Mouse (Mus musculus) layer of hippocampus, postnatal 25 days (tissue): ENCODE measurements at regions not wholly inside any gene's neighbourhood (a gene's known extent, or its start where the extent isn't known, plus 50 kb on each side); places are given as distances from the start of the nearest gene placed in this dataset.

Source experiments
- DNase-seq, 2 experiments: peaks; one replicate each; pipeline ENCODE4 v3.0.0; 2022; ENCODE audit warnings: mixed read lengths in 2 of 2, low spot score in 1 of 2; ENCODE audit errors: extremely low spot score in 1 of 2

GRCm38 (mm10) chr13:81852309-81852978 is 69.6 kb downstream of the Cetn3 start:
- no peak for DNase-seq

GRCm38 (mm10) chr13:81856072-81856471 is 73.2 kb downstream of the Cetn3 start:
- DNase-seq = peak in 1 of 2 experiments; percentile 9

- no peak for DNase-seq
Measured at GRCm38 (mm10) chr13:81860683-81861082, 77.8 kb downstream of the Cetn3 start.

GRCm38 (mm10) chr13:81861886-81862600 is 79.2 kb downstream of the Cetn3 start:
- no peak for DNase-seq

DNA sequence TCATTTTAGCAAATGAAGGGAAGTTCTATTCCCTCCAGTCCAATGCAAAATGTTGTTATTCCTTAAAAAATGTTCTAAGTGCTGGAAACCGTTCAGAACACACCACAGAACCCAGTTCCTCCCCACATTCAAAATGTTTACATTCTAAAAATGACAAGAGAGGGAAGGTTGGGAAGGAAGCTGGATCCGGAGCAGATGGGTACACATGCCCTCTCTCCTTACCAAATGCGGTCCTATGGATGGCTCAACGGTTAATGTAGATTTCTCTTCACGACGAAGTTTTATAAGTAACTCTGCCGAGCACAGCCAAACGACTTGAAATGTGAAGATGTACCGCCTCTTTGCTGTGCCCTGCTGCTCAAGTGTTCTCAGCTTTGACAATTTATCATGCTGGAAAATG is 88.3 kb downstream of the Cetn3 start:
- DNase-seq = no peak

DNA sequence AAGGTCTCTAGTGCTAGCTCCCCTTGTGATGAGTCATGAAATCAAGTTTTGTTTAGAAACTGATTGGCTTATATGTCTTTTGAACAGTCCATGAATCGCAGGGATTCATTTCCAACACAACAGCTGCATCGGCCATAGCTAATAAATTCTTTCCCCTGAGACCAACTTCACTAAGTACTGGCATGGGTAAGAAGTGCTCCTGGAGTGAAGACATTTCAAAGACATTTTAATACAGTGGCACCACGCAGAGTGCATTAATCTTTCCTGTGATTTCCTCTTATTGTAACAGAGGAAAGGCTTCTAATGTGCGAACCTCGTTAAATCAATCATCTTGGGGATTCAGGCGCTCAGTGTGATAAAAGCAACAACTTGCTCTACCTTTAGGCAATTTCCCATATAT is 103.0 kb downstream of the Cetn3 start:
- no peak for DNase-seq

DNA sequence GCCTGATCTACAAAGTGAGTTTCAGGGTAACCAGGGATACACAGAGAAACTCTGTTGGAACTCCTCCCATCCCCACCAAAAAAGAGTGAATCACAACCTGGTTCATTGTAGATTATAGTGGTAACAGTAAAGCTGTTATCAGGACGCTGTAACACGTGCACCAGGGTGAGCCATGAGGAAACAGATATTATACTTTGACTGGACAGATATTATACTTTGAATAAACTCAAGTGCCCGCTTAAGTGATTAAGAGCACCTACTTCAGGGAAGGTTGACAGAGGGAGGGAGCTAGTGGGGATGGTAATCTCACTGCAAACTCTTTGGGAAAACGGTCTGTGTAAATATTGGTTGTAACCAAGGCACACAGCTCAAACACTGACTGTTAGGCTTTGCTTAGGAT is 147.4 kb downstream of the Cetn3 start:
- no peak for DNase-seq

DNA sequence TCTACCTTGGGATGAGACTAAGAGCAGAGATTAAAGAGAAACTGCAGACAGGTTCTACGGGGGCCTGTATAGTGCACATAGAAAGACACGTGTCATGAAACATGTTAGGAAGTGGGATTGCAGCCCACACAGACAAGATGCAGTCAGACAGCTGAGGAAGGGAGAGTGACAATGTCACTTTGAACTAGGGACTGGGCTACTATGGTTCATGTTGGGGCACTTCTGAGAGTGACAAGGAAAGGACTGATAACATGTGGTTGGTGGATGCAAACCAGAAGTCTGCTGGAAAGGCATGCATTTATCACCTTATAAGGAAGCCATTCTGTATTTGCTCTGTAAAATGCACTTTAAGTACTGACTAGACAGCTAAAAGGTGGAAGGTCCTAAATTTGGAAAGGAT is 148.3 kb downstream of the Cetn3 start:
- DNase-seq = no peak

- DNase-seq = no peak
Measured at GRCm38 (mm10) chr13:81937061-81937460, 154.2 kb downstream of the Cetn3 start.

GRCm38 (mm10) chr13:81944047-81944446 is 161.2 kb downstream of the Cetn3 start:
- peak; percentile 61 to 96 for DNase-seq

DNA sequence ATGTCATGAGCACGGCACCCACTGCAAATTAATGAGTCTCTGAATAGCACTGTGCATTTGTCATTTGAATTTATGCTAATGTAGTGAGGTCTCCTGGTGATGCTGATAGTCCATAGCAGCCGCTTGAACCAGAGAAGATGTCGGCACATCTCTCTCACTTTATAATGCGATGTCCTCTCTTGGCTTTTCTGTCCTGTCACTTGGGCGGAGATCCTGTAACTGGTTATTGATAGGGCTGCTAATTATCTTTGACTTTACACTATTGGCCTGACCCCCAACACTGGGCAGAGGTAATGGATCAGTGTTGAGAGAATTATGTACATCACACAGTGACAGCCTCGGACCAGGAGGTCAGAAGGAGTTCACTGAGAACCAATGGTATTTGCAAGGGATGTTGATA is 161.6 kb downstream of the Cetn3 start:
- DNase-seq = peak in 1 of 2 experiments; percentile 3

DNA sequence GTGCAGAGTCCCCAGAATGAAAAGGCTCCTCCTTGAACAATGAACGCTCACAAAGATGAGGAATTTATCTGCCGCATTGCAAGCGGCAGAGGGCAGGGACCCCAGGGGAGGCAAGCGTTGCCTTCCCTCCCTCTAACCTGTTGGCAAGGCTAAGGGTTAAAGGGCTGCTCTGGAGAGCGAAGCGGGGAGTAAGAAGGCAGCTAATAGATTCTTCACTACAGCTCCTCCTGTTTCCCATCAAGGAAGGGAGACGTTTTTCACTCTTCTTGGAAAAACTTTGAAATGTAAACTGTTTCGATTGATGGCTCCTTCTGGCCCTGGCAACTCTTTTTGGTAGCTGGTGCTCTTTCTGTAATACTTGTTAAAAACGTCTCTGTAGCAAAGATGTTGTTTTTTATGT is 162.9 kb downstream of the Cetn3 start:
- no peak for DNase-seq

- no peak for DNase-seq
Measured at GRCm38 (mm10) chr13:81965431-81965830, 182.6 kb downstream of the Cetn3 start.

GRCm38 (mm10) chr13:81975878-81976277 is 193.0 kb downstream of the Cetn3 start:
- no peak for DNase-seq

- no peak for DNase-seq
Measured at GRCm38 (mm10) chr13:81978003-81978402, 195.1 kb downstream of the Cetn3 start.

GRCm38 (mm10) chr13:81979289-81979688 is 196.4 kb downstream of the Cetn3 start:
- no peak for DNase-seq

GRCm38 (mm10) chr13:81980094-81980493 is 197.2 kb downstream of the Cetn3 start:
- DNase-seq = no peak

GRCm38 (mm10) chr13:81982491-81982890 is 199.6 kb downstream of the Cetn3 start:
- no peak for DNase-seq

GRCm38 (mm10) chr13:82000681-82001212 is 217.9 kb downstream of the Cetn3 start:
- DNase-seq = no peak

DNA sequence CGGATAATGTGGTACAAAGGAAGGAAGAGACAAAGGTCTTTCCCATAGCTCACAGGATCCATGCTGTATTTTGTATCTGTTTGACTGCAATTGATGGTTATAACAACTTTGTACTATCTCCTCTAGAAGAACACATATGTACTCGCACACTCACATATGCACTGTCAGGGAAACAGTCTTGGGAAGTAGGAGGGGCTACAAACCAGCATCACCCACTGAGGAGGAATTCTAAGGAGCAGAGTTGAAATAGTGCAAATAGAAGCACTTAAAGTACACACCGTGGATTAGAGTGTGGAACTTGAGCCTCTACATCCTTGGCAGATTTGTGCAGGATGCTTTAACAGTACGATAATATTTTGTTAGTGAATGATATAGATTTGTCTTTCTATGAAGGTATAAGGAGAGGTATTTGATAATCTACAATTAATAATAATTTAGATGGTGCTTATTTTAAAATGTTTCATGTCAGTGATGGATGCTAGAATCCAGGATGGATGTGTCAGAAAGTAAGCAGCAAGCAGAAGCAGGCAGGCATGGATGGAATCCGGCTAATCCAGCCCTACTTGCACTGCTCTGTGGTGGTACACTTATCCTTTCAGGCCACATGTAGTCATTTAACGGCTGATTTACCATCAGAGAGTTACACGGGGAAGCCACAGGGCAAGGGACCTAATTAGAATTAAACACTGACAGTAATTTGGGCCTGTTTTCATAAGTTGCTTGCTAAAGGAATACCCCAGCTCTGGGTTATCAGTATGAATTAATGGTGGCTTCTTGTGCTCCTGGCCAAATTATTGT is 223.3 kb downstream of the Cetn3 start:
- no peak for DNase-seq

- DNase-seq = no peak
Measured at GRCm38 (mm10) chr13:82007222-82007621, 224.3 kb downstream of the Cetn3 start.
